Mouse (Mus musculus) spleen, adult 2 months (tissue): ENCODE measurements at regions not wholly inside any gene's neighbourhood (a gene's known extent, or its start where the extent isn't known, plus 50 kb on each side); places are given as distances from the start of the nearest gene placed in this dataset.

ENCODE experiments used
- CTCF ChIP-seq: fragments of 200-500 bp; IDR thresholded peaks from 2 replicates; pipeline ENCODE4 v1.5.1; 2011; ENCODE audit warnings: mild to moderate bottlenecking, inconsistent platforms; ENCODE audit not compliant: insufficient read depth, insufficient read length, insufficient replicate concordance; ENCODE audit errors: extremely low read depth
- POLR2A ChIP-seq: fragments of 200-500 bp; IDR thresholded peaks from 2 replicates; pipeline ENCODE4 v1.6.1; 2011; ENCODE audit warnings: low read depth, low read length, inconsistent platforms

DNA sequence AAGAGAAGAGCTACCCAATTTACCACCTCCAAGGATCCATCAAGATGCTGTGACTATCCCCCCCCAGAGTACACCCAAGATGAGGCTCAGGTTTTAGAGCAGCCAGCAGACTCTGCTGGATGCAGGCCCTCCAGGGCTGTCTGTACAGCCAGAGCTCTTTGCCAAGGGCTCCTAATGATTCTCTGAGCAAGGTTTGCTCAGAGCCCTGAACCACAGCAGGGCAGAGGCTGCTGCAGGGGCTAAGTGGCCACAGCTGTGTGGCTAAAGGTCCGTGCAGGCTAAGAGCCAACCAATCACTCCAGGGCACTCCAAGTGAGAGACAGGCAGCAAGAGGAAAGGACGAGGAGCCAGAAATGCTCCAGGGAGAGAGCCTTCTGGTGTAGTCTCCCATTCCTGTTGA lies 289.2 kb upstream of the Kdm8 start:
- TF ChIP-seq POLR2A (no peak), CTCF (no peak)
